Mouse (Mus musculus) T-helper 2 cell (primary cell): ENCODE results near the gene Slc7a4.

Source experiments
- in situ Hi-C: fragments of 300-600 bp; cut with MboI, MseI; formaldehyde crosslinking; loops from one replicate; pipeline ENCODE4 v1.15.1; 2025; ENCODE audit warnings: high pct_unique_total_duplicates

Slc7a4 gene

GRCm38 (mm10) chr16:17583064-17583463 is at the start of gene Slc7a4:
Gene Slc7a4, minus strand, starts transcription at chr16:17583214.
- in situ Hi-C loops, result no loop called here

- in situ Hi-C loops, result no loop called here
Observed at GRCm38 (mm10) chr16:17632580-17632979, 49.6 kb upstream of the Slc7a4 start.

- in situ Hi-C loops, result no loop called here
Observed at GRCm38 (mm10) chr16:17626269-17626555, 43.2 kb upstream of the Slc7a4 start.

- in situ Hi-C loops, result no loop called here
Observed at GRCm38 (mm10) chr16:17625488-17626268, 42.7 kb upstream of the Slc7a4 start.

GRCm38 (mm10) chr16:17621936-17622335 is 38.9 kb upstream of the Slc7a4 start:
- in situ Hi-C loops, result no loop called here

GRCm38 (mm10) chr16:17619198-17620105 is 36.4 kb upstream of the Slc7a4 start, which contains the start of gene Smpd4:
Gene Smpd4, plus strand, starts transcription at chr16:17619354.
- in situ Hi-C loops, result loop anchor here (5.0 kb wide), 1 partner anchor 62 kb away; no protein-coding TSS in a partner anchor

GRCm38 (mm10) chr16:17617922-17618565 is 35.0 kb upstream of the Slc7a4 start:
- in situ Hi-C loops, result loop anchor here (5.0 kb wide), 1 partner anchor 61 kb away; no protein-coding TSS in a partner anchor

GRCm38 (mm10) chr16:17616212-17616611 is 33.2 kb upstream of the Slc7a4 start:
- in situ Hi-C loops, result loop anchor here (5.0 kb wide), 1 partner anchor 59 kb away; no protein-coding TSS in a partner anchor

GRCm38 (mm10) chr16:17614740-17615139 is 31.7 kb upstream of the Slc7a4 start:
- in situ Hi-C loops, result loop anchor here (5.0 kb wide), 1 partner anchor 57 kb away; no protein-coding TSS in a partner anchor

- in situ Hi-C loops, result no loop called here
Observed at GRCm38 (mm10) chr16:17611383-17611782, 28.4 kb upstream of the Slc7a4 start.

- in situ Hi-C loops, result no loop called here
Observed at GRCm38 (mm10) chr16:17605684-17606083, 22.7 kb upstream of the Slc7a4 start.

- in situ Hi-C loops, result no loop called here
Observed at GRCm38 (mm10) chr16:17604941-17605340, 21.9 kb upstream of the Slc7a4 start.

- in situ Hi-C loops, result no loop called here
Observed at GRCm38 (mm10) chr16:17600944-17601562, 18.0 kb upstream of the Slc7a4 start.

GRCm38 (mm10) chr16:17590731-17591130 is 7.7 kb upstream of the Slc7a4 start:
- in situ Hi-C loops, result loop anchor here (10.0 kb wide), 1 partner anchor 574 kb away; no protein-coding TSS in a partner anchor

- in situ Hi-C loops, result no loop called here
Observed at GRCm38 (mm10) chr16:17584555-17584954, 1.5 kb upstream of the Slc7a4 start.

GRCm38 (mm10) chr16:17576825-17577215 is 6.2 kb downstream of the Slc7a4 start:
- in situ Hi-C loops, result no loop called here

GRCm38 (mm10) chr16:17575870-17576824 is 6.9 kb downstream of the Slc7a4 start:
- in situ Hi-C loops, result no loop called here

- in situ Hi-C loops, result no loop called here
Observed at GRCm38 (mm10) chr16:17566186-17566585, 16.8 kb downstream of the Slc7a4 start.

- in situ Hi-C loops, result loop anchor here (5.0 kb wide), 1 partner anchor 52 kb away; no protein-coding TSS in a partner anchor
Observed at GRCm38 (mm10) chr16:17564771-17565170, 18.2 kb downstream of the Slc7a4 start.

- in situ Hi-C loops, result loop anchor here (5.0 kb wide), 1 partner anchor 52 kb away; no protein-coding TSS in a partner anchor
Observed at GRCm38 (mm10) chr16:17564221-17564620, 18.8 kb downstream of the Slc7a4 start.
